Mouse (Mus musculus): ENCODE results near the gene Gm10310. TPM values are rescaled to one million over a fixed set of nuclear protein-coding genes. Genes with fewer than 3 reads are reported as not detected.

Gm10310 gene
- polyA plus RNA-seq, 1 experiment from 2014 or later: not detected

Other genes with a start within 250 kb of the Gm10310 start
- not detected in 2 replicates for gene Olfr806, start 243.1 kb downstream of the Gm10310 start, polyA plus RNA-seq (2015; fragmentation: Nextera tagmentation; extraction: Ambion mirVana)
- gene Olfr807, start 227.3 kb downstream of the Gm10310 start, polyA plus RNA-seq (2015; fragmentation: Nextera tagmentation; extraction: Ambion mirVana): not detected in 2 replicates
- gene Olfr808, start 219.6 kb downstream of the Gm10310 start, polyA plus RNA-seq (2015; fragmentation: Nextera tagmentation; extraction: Ambion mirVana): not detected in 2 replicates
- not detected in 2 replicates for gene Olfr809, start 210.4 kb downstream of the Gm10310 start, polyA plus RNA-seq (2015; fragmentation: Nextera tagmentation; extraction: Ambion mirVana)
- not detected in 2 replicates for gene Olfr810, start 190.1 kb downstream of the Gm10310 start, polyA plus RNA-seq (2015; fragmentation: Nextera tagmentation; extraction: Ambion mirVana)
- not detected in 2 replicates for gene Olfr811, start 180.7 kb downstream of the Gm10310 start, polyA plus RNA-seq (2015; fragmentation: Nextera tagmentation; extraction: Ambion mirVana)
- not detected in 2 replicates for gene Olfr812, start 139.0 kb downstream of the Gm10310 start, polyA plus RNA-seq (2015; fragmentation: Nextera tagmentation; extraction: Ambion mirVana)
- not detected in 2 replicates for gene Olfr813, start 129.7 kb downstream of the Gm10310 start, polyA plus RNA-seq (2015; fragmentation: Nextera tagmentation; extraction: Ambion mirVana)
- not detected in 2 replicates for gene Olfr814, start 105.2 kb downstream of the Gm10310 start, polyA plus RNA-seq (2015; fragmentation: Nextera tagmentation; extraction: Ambion mirVana)
- not detected in 2 replicates for gene Olfr815, start 79.2 kb downstream of the Gm10310 start, polyA plus RNA-seq (2015; fragmentation: Nextera tagmentation; extraction: Ambion mirVana)
- not detected in 2 replicates for gene Olfr816, start 69.5 kb downstream of the Gm10310 start, polyA plus RNA-seq (2015; fragmentation: Nextera tagmentation; extraction: Ambion mirVana)
- not detected in 2 replicates for gene Olfr818, start 36.0 kb downstream of the Gm10310 start, polyA plus RNA-seq (2015; fragmentation: Nextera tagmentation; extraction: Ambion mirVana)
- not detected in 2 replicates for gene Olfr819, start 17.8 kb downstream of the Gm10310 start, polyA plus RNA-seq (2015; fragmentation: Nextera tagmentation; extraction: Ambion mirVana)
- gene Olfr247, start 8.9 kb downstream of the Gm10310 start, polyA plus RNA-seq (2015; fragmentation: Nextera tagmentation; extraction: Ambion mirVana): not detected in 2 replicates
- gene Olfr820, start 27.6 kb upstream of the Gm10310 start, polyA plus RNA-seq (2015; fragmentation: Nextera tagmentation; extraction: Ambion mirVana): not detected in 2 replicates
- not detected in 2 replicates for gene Olfr821, start 45.3 kb upstream of the Gm10310 start, polyA plus RNA-seq (2015; fragmentation: Nextera tagmentation; extraction: Ambion mirVana)
- not detected in 2 replicates for gene Olfr822, start 86.1 kb upstream of the Gm10310 start, polyA plus RNA-seq (2015; fragmentation: Nextera tagmentation; extraction: Ambion mirVana)
- not detected in 2 replicates for gene Olfr823, start 130.3 kb upstream of the Gm10310 start, polyA plus RNA-seq (2015; fragmentation: Nextera tagmentation; extraction: Ambion mirVana)
- gene Olfr824, start 144.9 kb upstream of the Gm10310 start, polyA plus RNA-seq (2015; fragmentation: Nextera tagmentation; extraction: Ambion mirVana): not detected in 2 replicates
- not detected in 2 replicates for gene Olfr825, start 181.7 kb upstream of the Gm10310 start, polyA plus RNA-seq (2015; fragmentation: Nextera tagmentation; extraction: Ambion mirVana)
- gene Olfr826, start 199.1 kb upstream of the Gm10310 start, polyA plus RNA-seq (2015; fragmentation: Nextera tagmentation; extraction: Ambion mirVana): not detected in 2 replicates
- gene Olfr827, start 229.3 kb upstream of the Gm10310 start, polyA plus RNA-seq (2015; fragmentation: Nextera tagmentation; extraction: Ambion mirVana): not detected in 2 replicates